Mouse (Mus musculus): ENCODE data around the gene Itga6.

The Itga6 gene

DNA sequence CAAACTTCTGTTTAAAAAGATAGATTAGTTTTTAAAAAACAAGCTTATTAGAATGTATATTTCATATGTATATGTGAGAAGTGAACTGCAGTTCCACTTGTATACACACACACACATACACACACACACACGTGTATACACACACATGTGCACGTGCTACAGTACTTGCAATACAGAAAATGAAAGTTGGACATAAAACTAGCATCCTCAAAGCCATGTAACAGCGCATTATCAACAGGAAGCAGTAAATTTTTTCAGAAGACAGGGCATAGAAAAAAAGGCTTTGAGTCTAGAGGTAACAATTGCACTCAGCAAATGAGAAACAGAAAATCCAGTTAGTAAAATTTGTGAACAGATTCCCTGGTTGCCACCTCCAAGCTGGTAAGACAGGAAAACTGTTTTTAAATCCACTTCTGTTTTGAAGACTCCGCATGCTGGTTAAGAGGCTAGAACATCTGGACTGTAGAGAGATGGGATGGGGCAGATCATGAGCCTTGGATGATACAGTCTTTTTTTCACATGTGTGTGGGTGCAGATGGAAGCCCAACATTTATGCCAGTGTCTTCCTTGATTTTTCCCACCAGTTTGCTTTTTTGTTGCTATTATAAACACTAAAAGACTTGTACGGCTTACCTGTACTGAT lies 118.2 kb downstream of the Itga6 start:
- DNase-seq, result no peak

DNA sequence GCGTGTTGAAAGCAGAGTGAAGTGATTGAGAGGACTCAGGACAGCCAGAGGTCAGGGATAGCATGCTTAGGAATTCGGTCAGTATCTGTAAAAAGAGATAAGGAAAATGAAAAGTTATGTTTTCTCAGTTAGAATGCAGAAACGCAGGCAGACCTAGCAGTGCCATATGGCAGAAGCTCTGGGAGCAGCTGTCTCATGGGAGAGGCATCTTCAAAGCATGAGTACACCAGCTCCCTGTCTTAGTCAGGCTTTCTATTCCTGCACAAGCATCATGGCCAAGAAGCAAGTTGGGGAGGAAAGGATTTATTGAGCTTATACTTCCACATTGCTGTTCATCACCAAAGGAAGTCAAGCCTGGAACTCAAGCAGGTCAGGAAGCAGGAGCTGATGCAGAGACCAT lies 119.6 kb downstream of the Itga6 start:
- no peak for DNase-seq

- DNase-seq, result no peak
Observed at GRCm38 (mm10) chr2:71865935-71866334, 120.5 kb downstream of the Itga6 start.

- DNase-seq, result no peak
Observed at GRCm38 (mm10) chr2:71866565-71866964, 121.1 kb downstream of the Itga6 start.

DNA sequence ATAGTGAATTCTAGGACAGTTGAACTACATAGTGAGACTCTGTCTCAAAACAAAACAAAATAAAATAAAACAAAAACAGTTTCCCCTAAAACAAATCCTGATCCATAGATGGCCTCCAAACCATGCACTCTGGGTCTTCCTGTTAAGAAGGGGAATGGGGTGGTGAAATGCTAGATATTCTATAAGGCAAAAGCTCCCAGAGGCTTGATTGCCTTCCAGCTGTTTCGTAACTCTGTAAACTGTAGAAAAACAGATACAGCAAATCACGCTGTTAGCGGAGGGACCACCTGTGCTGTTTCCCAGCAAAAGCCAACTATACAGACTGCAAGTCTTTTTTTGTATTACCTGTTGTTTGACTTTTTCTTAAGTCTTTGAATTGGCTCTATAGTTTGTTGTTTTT lies 121.6 kb downstream of the Itga6 start:
- DNase-seq, result no peak

GRCm38 (mm10) chr2:71867480-71867879 lies 122.1 kb downstream of the Itga6 start:
- DNase-seq, result no peak

- DNase-seq, result no peak
Observed at GRCm38 (mm10) chr2:71868256-71868655, 122.8 kb downstream of the Itga6 start.

DNA sequence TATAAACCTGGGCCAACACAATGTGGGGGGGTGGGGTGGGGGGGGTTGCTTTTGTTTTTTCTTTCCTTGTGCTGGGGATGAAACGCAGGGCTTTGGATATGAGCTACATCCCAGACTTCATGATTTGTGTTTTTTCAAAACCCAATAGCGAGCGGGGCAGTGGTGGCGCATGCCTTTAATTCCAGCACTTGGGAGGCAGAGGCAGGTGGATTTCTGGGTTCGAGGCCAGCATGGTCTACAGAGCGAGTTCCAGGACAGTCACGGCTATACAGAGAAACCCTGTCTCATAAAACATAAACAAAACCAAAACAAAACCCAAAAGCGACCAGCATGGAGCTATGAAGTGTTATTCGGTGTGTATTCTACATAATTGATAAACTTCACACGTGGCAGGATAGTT lies 126.7 kb downstream of the Itga6 start:
- DNase-seq, result no peak

- DNase-seq, result peak; percentile 100
Observed at GRCm38 (mm10) chr2:71872801-71873443, 127.5 kb downstream of the Itga6 start, which contains the start of gene Pdk1. Pdk1 (plus strand) TSS chr2:71873224.

GRCm38 (mm10) chr2:71873474-71874322 lies 128.3 kb downstream of the Itga6 start:
- DNase-seq, result peak; percentile 53

GRCm38 (mm10) chr2:71874422-71874821 lies 129.0 kb downstream of the Itga6 start:
- peak; percentile 36 for DNase-seq

- DNase-seq, result no peak
Observed at GRCm38 (mm10) chr2:71874836-71875235, 129.4 kb downstream of the Itga6 start.

GRCm38 (mm10) chr2:71877865-71878264 lies 132.4 kb downstream of the Itga6 start:
- no peak for DNase-seq

GRCm38 (mm10) chr2:71878441-71878840 lies 133.0 kb downstream of the Itga6 start:
- DNase-seq, result peak; percentile 75

- DNase-seq, result no peak
Observed at GRCm38 (mm10) chr2:71878943-71879342, 133.5 kb downstream of the Itga6 start.

DNA sequence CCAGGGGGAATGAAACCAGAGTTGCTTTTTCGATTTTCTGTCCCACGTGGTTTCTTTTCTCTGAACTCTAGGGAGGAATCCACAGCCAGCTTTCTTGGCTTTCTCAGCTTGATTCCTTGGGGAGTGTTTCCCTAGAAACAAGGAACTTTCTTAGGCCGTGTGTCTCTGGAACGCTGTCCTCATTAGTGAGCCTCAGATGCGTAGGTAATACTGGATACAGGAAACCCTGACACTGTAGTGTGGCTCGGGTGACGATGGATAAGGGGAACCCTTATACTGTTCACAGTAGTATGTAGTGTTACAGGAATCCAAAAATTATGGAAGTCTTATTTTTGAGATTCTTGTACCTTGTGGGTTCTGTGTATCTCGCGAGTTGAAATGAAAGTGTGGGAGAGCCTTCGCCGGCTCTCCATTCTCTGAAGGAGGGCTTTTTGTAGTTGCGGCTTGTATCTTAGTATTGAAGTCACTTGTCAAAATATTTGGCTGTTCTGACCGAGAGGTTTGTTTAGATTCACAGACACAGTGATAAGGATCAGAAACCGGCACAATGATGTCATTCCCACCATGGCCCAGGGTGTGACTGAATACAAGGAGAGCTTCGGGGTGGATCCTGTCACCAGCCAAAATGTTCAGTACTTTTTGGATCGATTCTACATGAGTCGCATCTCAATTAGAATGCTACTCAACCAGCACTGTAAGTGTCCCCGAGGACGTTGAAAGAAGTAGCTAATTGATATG lies 137.7 kb downstream of the Itga6 start:
- no peak for DNase-seq

DNA sequence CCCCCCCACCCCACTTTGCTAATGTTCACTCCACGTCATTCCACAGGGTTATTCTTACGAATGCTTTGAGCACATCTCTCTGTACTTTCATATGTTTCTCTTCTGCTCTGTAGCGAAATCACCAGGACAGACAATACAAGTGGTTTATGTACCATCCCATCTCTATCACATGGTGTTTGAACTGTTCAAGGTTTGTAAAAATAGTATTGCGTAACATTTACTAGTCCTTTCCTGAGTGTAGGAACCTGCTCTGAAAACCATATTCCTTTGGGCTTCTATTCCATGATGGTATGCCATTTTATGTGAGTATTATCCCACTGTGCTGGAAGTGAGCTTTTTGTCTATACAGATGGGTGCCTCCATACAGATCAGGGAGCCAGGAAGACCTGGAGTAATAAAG lies 141.9 kb downstream of the Itga6 start:
- DNase-seq, result no peak

GRCm38 (mm10) chr2:71888437-71888836 lies 143.0 kb downstream of the Itga6 start:
- DNase-seq, result peak; percentile 42

DNA sequence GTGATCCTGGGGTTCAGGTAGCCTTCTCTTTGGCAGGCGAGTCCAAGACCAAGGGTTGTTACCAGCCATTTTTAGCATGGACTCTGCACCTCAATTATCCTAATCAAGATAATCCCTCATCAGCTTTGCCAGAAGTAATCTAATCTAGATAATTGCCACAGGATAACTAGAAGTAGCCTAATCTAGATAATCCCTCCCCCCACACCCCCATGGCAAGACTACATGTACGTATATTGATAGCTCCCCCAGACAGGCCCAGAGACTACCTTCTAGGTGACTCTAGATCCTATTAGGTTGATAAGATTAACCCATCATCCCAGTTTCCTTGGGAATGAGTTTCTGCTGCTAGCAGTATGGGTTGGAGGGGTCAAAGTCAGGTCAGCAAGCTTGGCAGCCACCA lies 146.1 kb downstream of the Itga6 start:
- DNase-seq, result no peak

GRCm38 (mm10) chr2:71892741-71893349 lies 147.4 kb downstream of the Itga6 start:
- DNase-seq, result no peak

DNA sequence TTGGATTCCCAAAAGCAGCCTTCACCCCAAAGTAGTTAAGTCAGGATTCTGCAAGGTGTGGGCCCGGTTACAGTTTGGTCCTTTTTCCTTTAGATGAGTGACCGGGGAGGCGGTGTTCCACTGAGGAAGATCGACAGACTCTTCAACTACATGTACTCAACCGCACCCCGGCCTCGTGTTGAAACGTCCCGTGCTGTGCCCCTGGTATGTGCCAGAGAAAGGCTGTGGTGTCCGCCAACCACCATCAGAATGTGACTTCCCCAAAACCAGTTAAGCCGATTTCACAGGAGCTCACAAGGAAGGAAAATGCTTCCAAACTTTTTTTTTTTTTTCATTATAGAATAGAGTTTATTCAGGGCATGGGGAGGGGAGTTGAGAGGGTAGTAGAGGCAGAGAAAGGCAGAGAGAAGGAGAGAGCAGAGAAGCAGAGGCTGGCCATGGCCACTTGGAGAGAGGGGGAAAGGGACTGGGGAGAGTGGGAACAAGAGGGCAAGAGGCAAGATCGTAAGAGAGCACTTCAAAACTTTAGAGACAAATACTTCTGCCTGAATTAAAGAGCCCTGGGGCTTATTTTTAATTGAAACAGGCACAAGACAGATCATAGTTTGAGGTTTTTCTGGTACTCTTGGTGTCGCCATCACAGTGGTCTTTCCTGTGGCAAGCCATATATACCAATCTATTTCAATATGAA lies 150.3 kb downstream of the Itga6 start:
- no peak for DNase-seq

- DNase-seq, result no peak
Observed at GRCm38 (mm10) chr2:71897420-71897819, 152.0 kb downstream of the Itga6 start.

All from liver (tissue).